Mouse (Mus musculus) hindbrain, embryonic 15.5 days (tissue): ENCODE data around the gene Nt5c. TPM values are rescaled to one million over a fixed set of nuclear protein-coding genes. Genes with fewer than 3 reads are reported as not detected.
A peak's percentile ranks its signal among the peaks of the same experiment; 100 is the strongest.
"Not testable (repeated sequence)": the region's sequence is repeated elsewhere in the genome, so short reads cannot be mapped to it uniquely, and the experiment has no call there.

ENCODE experiments used
- ATAC-seq: fragments of 200-750 bp; cut with Nextera tagmentation; 2 replicates; pipeline ENCODE4 v1.8.0; 2017; ENCODE audit warnings: low read depth, moderate number of reproducible peaks, moderate TSS enrichment; ENCODE audit not compliant: low FRiP score
- H3K27ac ChIP-seq: fragments of 300-500 bp; sonication (generic); replicated peaks from 2 replicates; pipeline ENCODE4 v1.5.1; 2015; ENCODE audit warnings: mild to moderate bottlenecking, inconsistent platforms
- H3K27me3 ChIP-seq: fragments of 300-500 bp; sonication (generic); 2 replicates; pipeline ENCODE4 v1.6.1; 2015; ENCODE audit warnings: control low read depth, inconsistent platforms
- H3K36me3 ChIP-seq: fragments of 300-500 bp; sonication (generic); 2 replicates; pipeline ENCODE4 v1.6.1; 2015; ENCODE audit warnings: control low read depth, inconsistent platforms
- H3K4me1 ChIP-seq: fragments of 300-500 bp; sonication (generic); replicated peaks from 2 replicates; pipeline ENCODE4 v1.6.1; 2015; ENCODE audit warnings: control low read depth, inconsistent platforms
- H3K4me2 ChIP-seq: fragments of 300-500 bp; sonication (generic); 2 replicates; pipeline ENCODE4 v1.6.1; 2015; ENCODE audit warnings: moderate library complexity, mild to moderate bottlenecking, inconsistent platforms
- H3K4me3 ChIP-seq: fragments of 300-500 bp; sonication (generic); 2 replicates; pipeline ENCODE4 v1.5.1; 2015; ENCODE audit warnings: mild to moderate bottlenecking, inconsistent platforms
- H3K9ac ChIP-seq: fragments of 300-500 bp; sonication (generic); 2 replicates; pipeline ENCODE4 v1.6.1; 2015; ENCODE audit warnings: inconsistent platforms
- H3K9me3 ChIP-seq: fragments of 300-500 bp; sonication (generic); 2 replicates; pipeline ENCODE4 v1.6.1; 2016; ENCODE audit warnings: control low read depth, inconsistent platforms
- WGBS: fragments of 180-500 bp; shearing (Covaris S2); methylation state at CpG from one replicate; pipeline ENCODE4 v1.1.7; 2015; 5-methylcytosine and 5-hydroxymethylcytosine counted together
- polyA plus RNA-seq: library from polyadenylated mRNA; unstranded; fragments of >200 nt; fragmentation: Nextera tagmentation; extraction: Ambion mirVana; gene quantifications from 2 replicates; pipeline ENCODE4 v1.2.1, GENCODE M21; 2015

Gene Nt5c
- polyA plus RNA-seq, 1 experiment from 2014 or later, result 101 TPM

DNA sequence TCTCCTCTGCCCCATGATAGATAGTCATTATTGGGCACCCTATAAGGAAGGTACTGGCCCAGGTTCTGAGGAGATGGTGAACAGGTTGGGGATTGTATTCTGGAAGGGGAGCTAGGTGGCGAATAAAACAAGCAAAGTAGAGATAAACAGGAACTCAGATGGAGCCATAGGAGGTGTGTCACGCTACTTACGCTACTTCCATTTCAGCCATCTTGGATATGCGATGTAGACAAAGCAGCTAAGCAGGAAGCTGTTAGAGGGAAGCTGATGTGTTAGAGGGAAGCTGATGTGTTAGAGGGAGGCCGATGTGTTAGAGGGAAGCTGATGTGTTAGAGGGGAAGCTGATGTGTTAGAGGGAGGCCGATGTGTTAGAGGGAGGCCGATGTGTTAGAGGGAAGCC, 14.3 kb downstream of the Nt5c start:
- H3K4me3 ChIP-seq, H3K27me3 ChIP-seq, H3K9me3 ChIP-seq, H3K27ac ChIP-seq, ATAC-seq, H3K36me3 ChIP-seq: not testable (repeated sequence)
- peak overlapping the region; percentile 93; the same call in 1 of the 2 replicates for H3K4me2 ChIP-seq
- 0 out of 2 replicates have a peak overlapping the region, but pooled peaks have one; percentile 19 for H3K9ac ChIP-seq
- 87% methylated on average over 7 of the region's 7 CpGs for WGBS
- H3K4me1 ChIP-seq, result peaks cover 31% of the 10 kb centered on the region

- ATAC-seq, H3K9me3 ChIP-seq: not testable (repeated sequence)
- peak overlapping the region; percentile 19; the same call in 1 of the 2 replicates for H3K9ac ChIP-seq
Measured at GRCm38 (mm10) chr11:115476630-115477029, 15.0 kb downstream of the Nt5c start.

DNA sequence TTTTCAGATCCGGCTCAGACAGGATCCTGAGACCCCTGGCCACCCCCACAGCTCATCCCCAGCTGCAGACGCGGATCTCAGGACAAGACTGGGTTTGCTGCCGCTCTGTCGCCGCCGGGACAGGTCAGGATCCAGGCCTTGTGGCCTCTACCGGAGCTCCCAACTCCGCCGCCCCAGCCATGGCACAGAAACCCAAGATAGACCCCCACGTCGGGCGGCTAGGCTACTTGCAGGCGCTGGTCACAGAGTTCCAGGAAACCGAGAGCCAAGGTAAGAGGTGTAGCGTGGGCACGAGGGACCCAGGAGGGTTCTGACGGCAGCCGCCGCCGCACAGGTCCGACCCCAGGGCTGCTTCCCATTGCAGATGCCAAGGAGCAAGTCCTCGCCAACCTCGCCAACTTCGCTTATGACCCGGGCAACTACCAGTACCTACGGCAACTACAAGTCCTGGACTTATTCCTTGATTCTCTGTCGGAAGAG, 15.9 kb downstream of the Nt5c start:
- Histone ChIP-seq H3K9me3 (no peaks in the 10 kb centered on the region), H3K27me3 (no peaks in the 10 kb centered on the region), H3K4me1 (peaks cover 31% of the 10 kb centered on the region), H3K9ac (peak overlapping the region; percentile 81), H3K4me3 (peak overlapping the region; percentile 89), H3K27ac (peak overlapping the region; percentile 88), H3K4me2 (peak overlapping the region; percentile 93), H3K36me3 (no peaks in the 10 kb centered on the region)
- WGBS, result 6% methylated on average over 28 of the region's 28 CpGs
- ATAC-seq, result peak; percentile 66; the same call in 1 of the 2 replicates

More at GRCm38 (mm10) chr11:115476630-115477029, 15.0 kb downstream of the Nt5c start:
- 86% methylated on average over 4 of the region's 4 CpGs for WGBS
- peak overlapping the region; percentile 93 for H3K4me2 ChIP-seq
- peaks cover 31% of the 10 kb centered on the region for H3K4me1 ChIP-seq
- not testable (repeated sequence) for H3K27ac ChIP-seq, H3K36me3 ChIP-seq, H3K27me3 ChIP-seq
- peak overlapping the region; percentile 89; the same call in 1 of the 2 replicates for H3K4me3 ChIP-seq

DNA sequence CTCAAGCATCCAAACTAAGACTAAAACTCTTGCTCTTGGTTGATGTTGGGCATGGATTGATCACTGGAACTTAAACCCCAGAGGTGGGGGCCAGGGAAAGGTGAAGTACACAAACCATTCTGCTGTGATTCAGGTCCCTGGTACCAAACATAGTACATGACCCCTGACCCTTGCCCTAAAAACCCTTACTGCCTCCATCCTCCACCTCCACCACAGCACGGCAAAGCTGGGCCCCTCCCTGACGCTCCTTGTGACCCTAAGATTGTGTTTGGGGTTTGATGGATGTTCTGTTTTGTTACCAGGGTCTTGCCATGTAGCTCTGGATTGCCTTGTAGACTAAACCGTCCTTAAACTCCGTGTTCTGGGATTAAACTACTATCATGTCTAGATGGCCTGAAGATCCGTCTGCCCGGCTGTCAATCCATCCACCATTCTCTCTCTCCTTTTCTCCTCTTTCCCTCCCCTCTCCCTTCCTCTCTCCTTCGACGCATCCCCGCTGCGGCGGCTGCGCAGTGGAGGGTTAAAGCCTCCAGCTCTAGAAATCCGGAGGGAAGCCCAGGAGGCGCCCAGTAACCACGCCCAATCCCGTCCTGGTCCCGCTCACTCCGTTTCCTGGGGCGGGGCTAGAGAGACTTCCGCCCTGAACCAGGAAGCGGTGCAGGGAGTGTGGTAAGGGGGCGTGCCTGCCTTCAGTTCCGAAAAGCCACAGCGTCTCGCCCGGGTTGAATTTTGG, 16.5 kb downstream of the Nt5c start, which contains the start of gene Armc7:
Armc7 (plus strand) TSS at position 643 of the 733 bp plus-strand sequence.
- no peaks in the 10 kb centered on the region for H3K27me3 ChIP-seq
- no peaks in the 10 kb centered on the region for H3K36me3 ChIP-seq
- peaks cover 31% of the 10 kb centered on the region for H3K4me1 ChIP-seq
- H3K9ac ChIP-seq, result peak within 1 kb of the TSS; percentile 81
- H3K4me2 ChIP-seq, result peak within 1 kb of the TSS; percentile 93
- peak; percentile 97 for ATAC-seq
- no peaks in the 10 kb centered on the region for H3K9me3 ChIP-seq
- WGBS, result 2% methylated on average over 26 of the region's 26 CpGs
- H3K4me3 ChIP-seq, result peak within 1 kb of the TSS; percentile 89
- peak within 1 kb of the TSS; percentile 88 for H3K27ac ChIP-seq

DNA sequence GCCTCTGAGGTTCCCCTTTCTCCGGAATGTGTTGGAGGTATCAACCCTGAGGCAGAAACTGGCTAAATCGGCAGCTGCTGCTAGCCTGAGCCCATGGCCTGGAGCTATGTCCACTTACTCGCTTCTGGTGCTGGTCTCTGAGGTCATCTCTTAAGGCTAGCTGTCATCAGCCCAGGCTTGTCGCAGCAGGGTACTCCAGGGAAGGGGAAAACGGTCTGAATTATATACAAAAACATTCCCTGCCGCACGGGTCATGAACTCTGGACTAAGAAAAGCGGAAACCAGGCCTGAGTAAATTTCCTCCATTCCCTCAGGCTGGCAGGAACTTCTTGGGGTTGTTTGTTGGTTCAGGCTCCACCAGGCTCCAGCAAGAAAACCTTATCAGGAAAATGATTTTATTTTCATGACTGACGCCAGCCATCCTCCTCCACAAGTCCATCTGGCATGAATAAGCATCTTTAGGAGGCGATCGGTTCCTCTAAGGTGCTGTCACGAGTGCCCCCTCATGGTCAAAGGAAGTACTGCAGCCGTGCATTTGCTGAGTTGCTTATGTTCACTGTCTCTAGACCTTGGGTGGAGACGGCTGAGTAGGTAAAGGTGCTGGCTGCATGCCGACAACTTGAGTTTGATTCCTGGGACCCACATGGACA, 17.9 kb downstream of the Nt5c start:
- no peak overlapping the region for H3K4me3 ChIP-seq
- H3K9me3 ChIP-seq, result no peaks in the 10 kb centered on the region
- H3K27me3 ChIP-seq, result no peaks in the 10 kb centered on the region
- H3K27ac ChIP-seq, result peak overlapping the region; percentile 88
- no peak for ATAC-seq
- 20% methylated on average over 15 of the region's 15 CpGs for WGBS
- no peak overlapping the region; the same call in 1 of the 2 replicates for H3K9ac ChIP-seq
- H3K36me3 ChIP-seq, result no peaks in the 10 kb centered on the region
- H3K4me2 ChIP-seq, result peak overlapping the region; percentile 20; the same call in 1 of the 2 replicates
- peaks cover 31% of the 10 kb centered on the region for H3K4me1 ChIP-seq

DNA sequence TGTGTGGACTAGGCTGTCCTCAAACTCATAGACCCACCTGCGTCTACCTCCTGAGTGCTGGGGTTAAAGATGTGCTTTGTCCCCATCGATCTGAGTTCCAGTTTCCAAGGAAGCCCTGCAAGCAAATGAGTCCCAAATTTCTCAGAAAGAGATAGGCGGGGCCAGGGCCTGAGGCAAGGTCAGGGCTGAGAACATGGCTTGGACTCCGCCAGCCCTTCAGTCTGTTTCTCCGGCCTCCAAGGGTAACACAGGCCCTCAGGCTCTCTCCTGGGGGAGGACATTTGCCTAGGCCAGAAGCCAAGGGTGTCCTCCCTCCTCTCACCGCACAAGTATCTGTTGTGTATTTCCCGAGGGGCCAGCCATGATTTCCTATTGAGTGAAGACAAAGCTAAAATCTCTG, 19.5 kb downstream of the Nt5c start:
- Histone ChIP-seq H3K9me3 (no peaks in the 10 kb centered on the region), H3K9ac (no peak overlapping the region), H3K27ac (no peak overlapping the region), H3K4me1 (peaks cover 27% of the 10 kb centered on the region), H3K27me3 (no peaks in the 10 kb centered on the region), H3K4me2 (no peak overlapping the region), H3K36me3 (no peaks in the 10 kb centered on the region), H3K4me3 (no peak overlapping the region)
- no peak for ATAC-seq
- 88% methylated on average over 7 of the region's 7 CpGs for WGBS

- no peak overlapping the region for H3K27ac ChIP-seq
- no peaks in the 10 kb centered on the region for H3K4me1 ChIP-seq
- WGBS, result 52% methylated on average over 4 of the region's 4 CpGs
- H3K9me3 ChIP-seq, result no peaks in the 10 kb centered on the region
- H3K36me3 ChIP-seq, result no peaks in the 10 kb centered on the region
- ATAC-seq, result no peak
- H3K9ac ChIP-seq, result no peak overlapping the region
- H3K27me3 ChIP-seq, result no peaks in the 10 kb centered on the region
- no peak overlapping the region for H3K4me2 ChIP-seq
- no peak overlapping the region for H3K4me3 ChIP-seq
Measured at GRCm38 (mm10) chr11:115467217-115467618, 24.4 kb downstream of the Nt5c start.

DNA sequence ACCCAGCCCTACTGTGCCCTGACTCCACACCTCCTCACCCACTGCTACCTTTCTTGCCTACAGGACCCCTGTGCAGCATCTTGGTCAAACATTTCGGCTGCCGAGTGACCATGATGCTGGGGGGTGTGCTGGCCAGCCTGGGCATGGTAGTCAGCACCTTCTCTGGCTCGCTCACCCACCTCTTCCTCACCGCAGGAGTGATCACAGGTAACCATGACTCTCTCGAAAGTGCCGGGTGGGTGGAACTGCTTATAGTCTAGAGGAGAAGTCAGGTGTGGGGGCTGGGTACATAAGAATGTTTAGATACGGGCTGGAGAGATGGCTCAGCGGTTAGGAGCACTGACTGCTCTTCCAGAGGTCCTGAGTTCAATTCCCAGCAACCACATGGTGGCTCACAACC, 26.8 kb downstream of the Nt5c start:
- ATAC-seq, result no peak
- no peak overlapping the region for H3K4me2 ChIP-seq

GRCm38 (mm10) chr11:115463397-115463796, 28.3 kb downstream of the Nt5c start:
- WGBS, result 77% methylated on average over 11 of the region's 11 CpGs
- no peaks in the 10 kb centered on the region for H3K4me1 ChIP-seq

More for the DNA sequence above, 26.8 kb downstream of the Nt5c start:
- Histone ChIP-seq H3K36me3 (no peaks in the 10 kb centered on the region), H3K4me3 (no peak overlapping the region), H3K9me3 (no peaks in the 10 kb centered on the region), H3K27me3 (no peaks in the 10 kb centered on the region), H3K4me1 (no peaks in the 10 kb centered on the region), H3K27ac (no peak overlapping the region), H3K9ac (no peak overlapping the region)
- WGBS, result 87% methylated on average over 8 of the region's 8 CpGs

GRCm38 (mm10) chr11:115462243-115462891, 29.3 kb downstream of the Nt5c start, which contains the start of gene Slc16a5:
Gene Slc16a5, plus strand, starts transcription at chr11:115462474.
- Histone ChIP-seq H3K36me3 (no peaks in the 10 kb centered on the region), H3K9ac (no peak within 1 kb of the TSS), H3K4me2 (no peak within 1 kb of the TSS), H3K9me3 (no peaks in the 10 kb centered on the region), H3K4me3 (no peak within 1 kb of the TSS), H3K4me1 (no peaks in the 10 kb centered on the region), H3K27ac (no peak within 1 kb of the TSS), H3K27me3 (no peaks in the 10 kb centered on the region)
- no peak for ATAC-seq
- 80% methylated on average over 16 of the region's 16 CpGs for WGBS

More at GRCm38 (mm10) chr11:115463397-115463796, 28.3 kb downstream of the Nt5c start:
- no peak overlapping the region for H3K4me3 ChIP-seq
- no peak overlapping the region for H3K4me2 ChIP-seq
- ATAC-seq, result no peak
- no peaks in the 10 kb centered on the region for H3K27me3 ChIP-seq
- H3K9me3 ChIP-seq, result no peaks in the 10 kb centered on the region
- no peak overlapping the region for H3K9ac ChIP-seq
- H3K36me3 ChIP-seq, result no peaks in the 10 kb centered on the region
- no peak overlapping the region for H3K27ac ChIP-seq

- Histone ChIP-seq H3K4me1 (no peaks in the 10 kb centered on the region), H3K4me2 (no peak overlapping the region), H3K9me3 (no peaks in the 10 kb centered on the region), H3K9ac (no peak overlapping the region), H3K27me3 (no peaks in the 10 kb centered on the region), H3K27ac (no peak overlapping the region), H3K36me3 (no peaks in the 10 kb centered on the region), H3K4me3 (no peak overlapping the region)
- no peak for ATAC-seq
- WGBS, result 76% methylated on average over 5 of the region's 5 CpGs
Measured at GRCm38 (mm10) chr11:115461846-115462242, 29.8 kb downstream of the Nt5c start.

GRCm38 (mm10) chr11:115460976-115461375, 30.7 kb downstream of the Nt5c start:
- Histone ChIP-seq H3K9ac (no peak overlapping the region), H3K27ac (no peak overlapping the region), H3K4me1 (no peaks in the 10 kb centered on the region), H3K4me3 (no peak overlapping the region), H3K4me2 (no peak overlapping the region), H3K36me3 (no peaks in the 10 kb centered on the region), H3K9me3 (no peaks in the 10 kb centered on the region), H3K27me3 (no peaks in the 10 kb centered on the region)
- whole genome bisulfite sequencing, result 22% methylated on average over 8 of the region's 8 CpGs
- no peak for ATAC-seq
